Mouse (Mus musculus) megakaryocyte, embryonic 14.5 days (primary cell): ENCODE results near the gene Fntb.

ENCODE experiments used
- FLI1 ChIP-seq: IDR thresholded peaks from 2 replicates; pipeline ENCODE4 v1.6.1; 2012; ENCODE audit warnings: low read length, inconsistent platforms, mixed read lengths
- GATA1 ChIP-seq: IDR thresholded peaks from 3 replicates; pipeline ENCODE4 v1.6.1; 2012; ENCODE audit warnings: mixed read lengths, low read length, inconsistent platforms, borderline replicate concordance

DNA sequence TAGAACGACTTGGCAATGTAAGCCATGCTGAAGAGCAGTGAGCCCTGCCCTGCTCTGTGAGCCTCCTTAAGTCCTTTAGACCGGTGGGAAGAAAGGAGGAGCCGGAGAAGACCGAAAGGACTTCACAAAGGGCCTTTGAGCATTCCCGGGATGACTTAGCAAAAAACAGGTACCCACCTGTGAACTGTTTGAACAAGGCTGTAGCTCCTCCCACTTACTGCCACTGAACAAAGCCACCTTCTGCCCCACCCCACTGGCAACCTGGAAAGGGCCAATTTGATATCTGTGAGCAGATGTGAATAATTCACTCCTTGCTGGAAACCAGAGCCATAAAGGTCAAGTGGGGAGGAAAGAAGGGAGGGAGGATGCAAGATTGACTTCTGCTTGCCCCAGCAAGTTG is 30.0 kb downstream of the Fntb start, which contains the start of gene Gpx2:
- no peak for TF ChIP-seq GATA1
- TF ChIP-seq FLI1: no peak
